Mouse (Mus musculus) CD4-positive naive resting alpha-beta T cell, adult 76 days (primary cell): Measurements from ENCODE around the gene Hdgfl2. TPM values are rescaled to one million over a fixed set of nuclear protein-coding genes. Genes with fewer than 3 reads are reported as not detected.

Source experiments
- total RNA-seq: library from RNA; stranded (reverse); gene quantifications from one replicate; pipeline ENCODE4 v1.2.4, GENCODE M21; 2023

Hdgfl2 gene
- 96.3 TPM for total RNA-seq

DNA sequence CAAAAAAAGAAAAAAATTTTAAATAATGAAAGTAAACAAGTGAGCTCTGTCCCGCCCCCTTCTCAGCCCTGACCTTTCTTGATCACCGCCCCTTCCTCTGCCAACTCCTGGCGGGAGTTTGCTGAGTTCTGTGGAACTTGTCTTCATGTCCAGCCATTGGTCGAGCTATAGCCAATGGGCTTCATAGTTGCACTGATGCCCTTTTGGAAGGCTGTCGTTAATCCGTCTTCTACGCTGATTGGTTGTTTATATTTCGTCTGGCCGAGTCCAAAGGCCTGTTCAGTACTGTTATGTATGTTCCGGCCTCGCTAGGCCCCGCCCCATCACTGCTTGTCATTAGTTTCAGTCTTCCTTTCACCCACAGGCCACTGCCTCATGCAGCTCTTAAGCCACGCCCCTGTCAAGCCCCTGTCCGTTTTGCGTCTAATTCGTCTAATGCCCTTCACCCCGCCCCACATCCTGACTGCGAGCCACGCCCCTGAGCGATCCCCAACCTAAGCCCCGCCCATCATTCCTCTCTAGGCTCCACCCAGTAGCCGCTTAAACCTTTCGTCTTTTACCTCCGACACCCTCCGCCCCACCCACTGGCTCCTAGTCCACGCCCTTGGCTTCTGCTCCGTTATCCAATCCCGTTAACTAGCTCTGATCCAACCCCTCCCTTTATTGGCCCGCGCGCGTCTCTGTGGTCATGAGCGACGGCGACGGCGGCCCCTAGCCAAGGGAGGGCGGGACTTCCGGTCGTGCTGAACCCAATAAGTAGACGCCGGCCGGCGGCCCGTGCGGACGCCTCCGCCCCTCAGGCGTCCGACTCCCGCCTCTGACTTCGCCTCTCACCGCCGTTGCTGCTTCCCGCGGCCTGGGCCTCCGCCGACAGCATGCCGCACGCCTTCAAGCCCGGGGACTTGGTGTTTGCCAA lies at the start of gene Hdgfl2:
Hdgfl2 (plus strand) TSS at position 755 of the 916 bp plus-strand sequence.

DNA sequence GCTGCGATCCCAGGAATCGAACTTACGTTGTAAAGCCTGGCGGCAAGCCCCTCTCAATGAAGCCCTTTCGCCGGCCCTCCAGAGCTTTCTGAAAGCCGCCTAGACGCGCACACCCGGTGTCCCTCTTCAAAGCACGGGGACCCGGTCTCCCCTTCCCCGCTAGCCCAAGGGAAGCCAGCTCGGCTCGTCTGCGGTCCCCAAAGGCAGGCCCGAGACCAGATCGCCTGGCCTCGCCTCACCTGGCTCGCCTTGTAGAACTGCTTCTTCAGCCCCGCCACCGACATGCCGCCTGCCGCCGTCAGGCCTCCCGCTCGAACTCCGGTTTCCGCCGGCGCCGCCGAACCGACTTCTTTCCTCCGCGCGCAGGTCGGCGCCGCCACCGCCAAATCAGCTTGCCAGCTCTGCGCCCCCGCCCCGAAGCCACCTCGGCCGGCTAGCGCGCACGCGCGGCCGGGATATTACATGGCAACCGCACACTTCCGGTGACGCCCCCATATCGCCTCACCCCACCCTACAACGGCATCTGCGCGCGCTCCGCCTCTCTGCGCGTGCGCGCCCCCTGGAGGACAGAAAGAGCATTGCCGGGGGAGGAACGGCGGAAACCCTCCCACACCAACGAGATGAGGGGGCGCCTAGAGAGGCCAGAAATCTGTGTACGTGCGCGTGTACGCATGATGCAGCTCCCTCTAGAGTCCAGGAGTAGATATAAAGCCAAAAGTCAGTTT lies 43.1 kb upstream of the Hdgfl2 start, which contains the start of gene Sh3gl1:
Sh3gl1 (minus strand) TSS at position 460 of the 725 bp plus-strand sequence.

DNA sequence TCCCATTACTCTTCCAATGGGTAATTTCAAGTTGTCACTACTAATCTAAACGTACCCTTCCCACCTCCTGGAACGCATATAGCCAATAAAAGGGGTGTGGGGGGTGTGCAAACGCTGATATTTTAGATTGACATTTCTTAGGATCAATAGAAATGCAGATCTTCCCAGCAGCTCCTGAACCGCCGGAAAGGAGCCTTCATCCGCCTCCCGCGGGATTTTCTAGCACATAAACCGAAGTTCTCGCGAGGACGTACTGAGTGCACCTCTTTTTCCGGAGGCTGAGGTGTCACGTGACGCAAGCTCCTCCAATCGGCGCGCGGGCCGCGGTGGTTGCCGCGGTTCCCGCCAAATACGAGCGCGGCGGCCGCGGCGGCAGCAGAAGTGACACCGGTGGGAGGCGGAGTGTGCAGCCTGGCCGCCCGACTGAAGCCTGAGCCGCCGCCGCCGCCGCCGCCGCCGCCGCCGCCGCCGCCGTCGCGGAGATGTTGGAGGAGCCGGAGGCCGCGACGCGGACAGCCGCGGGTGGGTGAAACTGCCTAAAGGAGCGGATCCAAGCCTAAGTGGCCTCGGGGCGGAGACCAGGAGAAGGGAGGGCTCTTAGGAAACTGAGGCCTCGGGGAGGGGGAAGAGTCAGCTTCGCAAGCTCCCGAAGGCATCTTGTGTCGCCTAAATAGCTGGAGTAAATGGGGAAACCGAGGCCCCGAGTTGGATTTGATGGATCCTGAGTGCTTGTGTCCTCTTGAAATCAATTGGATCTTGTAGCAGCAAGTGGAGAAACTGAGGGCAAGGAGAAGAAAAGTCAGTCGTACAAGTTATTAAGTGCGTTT lies 39.2 kb upstream of the Hdgfl2 start, which contains the start of gene Chaf1a:
Chaf1a (plus strand) TSS at position 410 of the 827 bp plus-strand sequence.

DNA sequence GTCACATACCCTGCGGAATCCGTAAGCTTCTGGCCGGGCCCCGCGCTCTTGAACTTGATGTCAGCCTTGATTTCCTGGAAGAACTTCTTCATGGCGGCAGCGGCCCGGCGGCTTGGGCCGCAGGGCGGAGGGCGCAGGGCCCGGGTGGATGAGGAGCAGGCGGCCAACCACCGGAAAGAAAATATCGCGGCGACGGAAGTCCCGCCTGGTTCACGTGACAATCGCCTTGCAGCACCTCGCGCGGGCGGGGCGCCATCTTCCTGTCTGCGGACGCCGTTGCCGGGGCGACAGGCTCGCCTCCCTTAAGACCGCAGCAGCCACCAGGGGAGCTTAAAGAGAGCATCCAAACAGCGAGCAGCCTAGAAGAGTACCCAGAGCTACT lies 4.6 kb upstream of the Hdgfl2 start, which contains the start of gene Ubxn6:
Ubxn6 (minus strand) TSS at position 202 of the 382 bp plus-strand sequence.

DNA sequence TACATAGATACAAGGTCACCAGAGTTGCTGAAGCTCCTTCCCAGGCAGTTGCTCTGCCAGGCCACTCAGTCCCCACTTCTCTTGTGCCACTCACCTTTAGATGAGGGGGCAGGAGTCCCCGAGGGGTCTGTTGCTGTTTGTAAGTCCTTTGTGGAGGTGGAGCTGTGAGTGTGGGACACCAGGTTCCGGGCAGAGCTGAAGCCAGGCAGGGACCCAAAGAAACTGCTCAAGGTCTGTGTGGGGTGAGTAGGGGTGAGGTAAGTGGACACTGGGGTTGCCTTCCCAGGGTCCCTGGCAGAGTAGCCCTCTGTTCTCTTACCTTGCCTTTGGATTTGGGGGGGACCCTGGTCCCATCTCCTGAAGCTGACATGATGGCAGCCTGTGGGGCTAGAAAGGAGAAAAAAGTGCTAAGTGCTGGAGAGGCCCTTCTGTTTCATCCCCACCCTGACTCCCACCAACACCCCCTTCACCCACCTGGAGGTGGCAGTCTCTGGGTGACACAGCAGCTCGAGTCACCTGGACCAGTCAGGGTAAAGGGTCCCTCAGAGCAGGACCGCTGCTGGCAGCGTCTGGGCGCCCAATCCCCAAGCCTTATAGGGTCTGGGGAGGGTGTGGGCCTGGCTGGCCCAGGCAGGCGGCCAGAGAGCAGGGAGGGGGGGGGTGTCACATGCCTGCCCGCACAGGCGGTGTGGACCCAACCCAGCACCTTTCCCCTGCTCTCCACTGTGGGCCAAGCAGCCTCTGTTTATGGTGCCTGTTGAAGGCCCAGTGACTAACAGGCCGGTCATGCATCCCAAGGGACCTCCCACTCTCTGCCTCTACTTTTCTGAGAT lies 30.0 kb downstream of the Hdgfl2 start, which contains the start of gene Plin4:
Plin4 (minus strand) TSS at position 585 of the 833 bp plus-strand sequence.

DNA sequence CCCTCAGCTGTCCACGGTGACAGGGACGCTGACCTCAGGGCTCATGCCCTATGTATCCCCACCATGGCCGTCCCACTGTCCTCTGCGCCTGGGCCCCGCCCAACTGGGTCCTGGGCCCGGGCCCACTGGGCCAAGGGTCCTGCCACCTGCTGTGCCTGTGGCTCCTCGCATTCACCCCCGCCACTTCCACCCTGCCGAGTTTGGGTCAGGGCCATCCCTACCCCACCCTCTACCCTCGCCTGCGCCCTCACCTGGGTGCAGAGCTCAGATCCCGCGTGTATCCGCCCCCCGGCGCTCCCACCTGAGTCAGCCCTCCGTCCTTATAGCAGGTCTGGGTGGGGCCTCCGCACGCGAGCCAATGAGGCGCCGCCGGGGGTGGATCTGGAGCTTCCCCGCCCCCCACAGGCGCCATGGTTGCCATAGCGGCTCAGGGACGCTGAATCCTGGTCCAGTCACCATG lies 37.8 kb downstream of the Hdgfl2 start, which contains the start of gene Plin5:
Plin5 (minus strand) TSS at position 346 of the 460 bp plus-strand sequence.

DNA sequence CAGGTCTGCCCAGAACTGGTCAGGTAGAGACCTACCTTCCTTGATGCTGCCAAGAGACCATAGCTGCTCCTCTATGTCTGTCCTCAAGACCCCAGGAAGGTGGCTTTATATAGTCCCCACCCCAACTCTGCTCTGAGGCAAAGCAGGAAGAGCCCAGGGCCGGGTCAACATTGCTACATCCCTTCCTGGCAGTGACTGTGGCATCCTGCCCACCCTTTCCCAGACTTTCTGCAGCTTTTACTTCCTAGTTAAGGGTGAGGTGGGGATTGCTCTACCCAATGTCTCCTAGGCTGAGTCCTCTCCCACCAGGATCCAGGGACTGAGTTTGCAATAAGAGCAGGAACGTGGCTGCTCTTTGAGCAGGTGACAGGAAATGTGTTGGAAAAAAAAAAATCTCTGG lies 42.4 kb downstream of the Hdgfl2 start, which contains the start of gene Lrg1:
Lrg1 (minus strand) TSS at position 176 of the 400 bp plus-strand sequence.

DNA sequence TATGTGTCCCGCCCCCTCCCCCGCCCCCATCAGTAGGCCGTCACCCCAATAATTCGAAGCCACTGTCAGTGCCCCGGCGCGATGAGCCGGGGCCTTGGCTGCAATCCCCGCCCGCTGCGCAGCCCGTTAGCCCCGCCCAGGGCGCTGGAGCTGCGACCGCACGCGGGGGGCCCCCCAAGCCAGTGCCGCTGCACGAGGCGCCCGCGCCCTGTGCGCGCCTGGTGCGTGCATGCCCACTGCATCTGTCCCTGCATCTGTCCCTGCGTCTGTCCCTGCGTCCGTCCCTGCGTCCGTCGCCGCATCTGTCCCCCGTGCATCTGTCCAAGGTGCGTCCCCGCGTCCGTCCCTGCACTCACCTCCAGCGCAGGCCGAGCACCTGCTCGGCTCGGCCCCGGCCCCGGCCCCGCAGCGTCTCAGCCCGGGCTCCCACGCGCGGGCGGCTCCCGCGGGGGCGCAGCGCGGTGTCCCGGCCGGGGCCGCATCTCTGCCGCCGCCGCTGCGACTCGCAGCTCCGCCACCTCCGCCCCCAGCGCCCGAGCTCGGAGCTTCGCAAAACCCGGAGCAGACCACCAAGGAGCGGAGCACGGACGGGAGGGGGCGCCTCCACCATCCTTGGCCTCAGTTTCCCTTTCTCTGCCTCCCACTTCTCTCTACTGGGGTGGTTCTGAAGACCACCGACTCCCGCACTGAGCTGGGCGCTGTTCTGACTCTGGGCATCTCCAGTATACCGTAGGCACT lies 60.6 kb downstream of the Hdgfl2 start, which contains the start of gene Sema6b:
Sema6b (minus strand) TSS at position 486 of the 738 bp plus-strand sequence.

Other genes starting within 250 kb of the Hdgfl2 start
- 17.6 TPM for gene Zfp119a, start 200.7 kb upstream of the Hdgfl2 start, total RNA-seq
- gene Zfp959, start 187.5 kb upstream of the Hdgfl2 start, total RNA-seq: 29.9 TPM
- gene Zfp119b, start 130.1 kb upstream of the Hdgfl2 start, total RNA-seq: 5.0 TPM
- gene Ebi3, start 127.0 kb upstream of the Hdgfl2 start, total RNA-seq: 2.3 TPM
- 51.7 TPM for gene Yju2, start 120.5 kb upstream of the Hdgfl2 start, total RNA-seq
- gene Shd, start 109.2 kb upstream of the Hdgfl2 start, total RNA-seq: 2.5 TPM
- not detected for gene Fsd1, start 93.1 kb upstream of the Hdgfl2 start, total RNA-seq
- gene Stap2, start 74.0 kb upstream of the Hdgfl2 start, total RNA-seq: 0.88 TPM
- 56.3 TPM for gene Mpnd, start 73.9 kb upstream of the Hdgfl2 start, total RNA-seq
- 106 TPM for gene Sh3gl1, start 43.0 kb upstream of the Hdgfl2 start, total RNA-seq
- gene Chaf1a, start 39.2 kb upstream of the Hdgfl2 start, total RNA-seq: 1.3 TPM
- 73.3 TPM for gene Ubxn6, start 4.6 kb upstream of the Hdgfl2 start, total RNA-seq
- not detected for gene Plin4, start 30.2 kb downstream of the Hdgfl2 start, total RNA-seq
- not detected for gene Plin5, start 38.0 kb downstream of the Hdgfl2 start, total RNA-seq
- not detected for gene Lrg1, start 42.4 kb downstream of the Hdgfl2 start, total RNA-seq
- gene Sema6b, start 60.7 kb downstream of the Hdgfl2 start, total RNA-seq: 0.15 TPM
- 10.3 TPM for gene Tnfaip8l1, start 82.8 kb downstream of the Hdgfl2 start, total RNA-seq
- 41.8 TPM for gene Mydgf, start 104.3 kb downstream of the Hdgfl2 start, total RNA-seq
- gene Dpp9, start 139.3 kb downstream of the Hdgfl2 start, total RNA-seq: 44.0 TPM
- gene Fem1a, start 177.2 kb downstream of the Hdgfl2 start, total RNA-seq: 20.8 TPM
- 8.2 TPM for gene Ticam1, start 197.2 kb downstream of the Hdgfl2 start, total RNA-seq
- 12.2 TPM for gene Plin3, start 213.2 kb downstream of the Hdgfl2 start, total RNA-seq
- gene Arrdc5, start 220.7 kb downstream of the Hdgfl2 start, total RNA-seq: not detected
- gene Uhrf1, start 223.7 kb downstream of the Hdgfl2 start, total RNA-seq: 5.3 TPM
- 69.8 TPM for gene Kdm4b, start 246.4 kb downstream of the Hdgfl2 start, total RNA-seq